Mouse (Mus musculus): Measurements from ENCODE around the gene Rfx7. TPM values are rescaled to one million over a fixed set of nuclear protein-coding genes. Genes with fewer than 3 reads are reported as not detected.
A peak's percentile ranks its signal among the peaks of the same experiment; 100 is the strongest.

Gene Rfx7
- polyA plus RNA-seq, 2 experiments: 14.1 to 14.2 TPM

DNA sequence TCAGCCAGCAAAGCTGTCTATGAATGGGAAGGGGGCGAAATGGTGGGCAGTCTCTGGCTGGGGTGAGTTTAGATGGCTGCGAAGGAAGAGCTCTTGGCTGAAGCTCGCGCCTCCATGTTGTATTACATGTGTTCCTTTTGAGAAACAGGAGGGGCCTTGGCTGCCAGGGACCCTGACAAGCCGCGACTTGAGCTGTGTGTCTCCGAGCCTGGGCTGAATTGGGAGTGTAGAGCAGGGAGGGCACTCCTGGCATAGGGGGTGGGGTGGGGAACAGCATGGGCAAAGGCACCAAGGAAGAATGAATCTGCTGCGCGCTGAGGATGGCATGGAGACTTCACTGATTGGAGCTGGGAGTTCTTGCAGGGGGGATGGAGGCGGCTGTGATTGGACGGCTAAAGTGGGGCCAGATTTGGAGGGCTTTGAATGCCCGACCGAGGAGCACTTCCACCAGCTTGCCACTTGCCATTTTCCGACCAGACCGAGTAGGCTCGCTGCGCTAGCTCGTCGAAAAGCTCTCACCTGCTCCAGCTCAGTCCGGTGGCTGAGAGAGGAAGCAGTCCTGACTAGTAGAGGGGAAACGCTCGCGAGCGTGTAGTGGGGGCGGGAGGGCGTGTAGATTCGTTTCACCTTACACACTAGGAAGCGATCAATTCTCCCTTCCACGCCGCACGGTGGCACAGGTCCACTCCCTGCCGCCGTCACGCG is 597 bp upstream of the Rfx7 start:
- Histone ChIP-seq H3K4me1 (ENCODE audit: control insufficient read depth, insufficient read depth, low read length) (peaks cover 8% of the 10 kb centered on the region), H3K4me3 (replicated peaks; ENCODE audit: low read length) (peak overlapping the region; percentile 97), H3K27ac (replicated peaks; ENCODE audit: low read depth, low read length) (peak overlapping the region; percentile 98), H3K9me3 (ENCODE audit: control insufficient read depth, low read length) (no peaks in the 10 kb centered on the region), H3K36me3 (ENCODE audit: control insufficient read depth, insufficient read depth, low read length) (no peaks in the 10 kb centered on the region), H3K9ac (ENCODE audit: low read depth, low read length, severe bottlenecking) (peak overlapping the region; percentile 92), H3K4me2 (replicated peaks; ENCODE audit: low read depth, low read length, severe bottlenecking) (peak overlapping the region; percentile 78), H3K27me3 (ENCODE audit: control insufficient read depth, insufficient read depth, low read length) (no peaks in the 10 kb centered on the region)
- WGBS: 1% methylated on average over 27 of the region's 35 CpGs
- ATAC-seq (ENCODE audit: low FRiP score, low read depth) (peak; percentile 89), DNase-seq (ENCODE audit: low spot score) (peak; percentile 83)
- TF ChIP-seq POLR2A (IDR thresholded peaks at IDR 0.05; ENCODE audit: borderline replicate concordance, extremely low read depth, insufficient read depth, insufficient read length): peak; percentile 56; the same call in 1 of the 2 replicates

DNA sequence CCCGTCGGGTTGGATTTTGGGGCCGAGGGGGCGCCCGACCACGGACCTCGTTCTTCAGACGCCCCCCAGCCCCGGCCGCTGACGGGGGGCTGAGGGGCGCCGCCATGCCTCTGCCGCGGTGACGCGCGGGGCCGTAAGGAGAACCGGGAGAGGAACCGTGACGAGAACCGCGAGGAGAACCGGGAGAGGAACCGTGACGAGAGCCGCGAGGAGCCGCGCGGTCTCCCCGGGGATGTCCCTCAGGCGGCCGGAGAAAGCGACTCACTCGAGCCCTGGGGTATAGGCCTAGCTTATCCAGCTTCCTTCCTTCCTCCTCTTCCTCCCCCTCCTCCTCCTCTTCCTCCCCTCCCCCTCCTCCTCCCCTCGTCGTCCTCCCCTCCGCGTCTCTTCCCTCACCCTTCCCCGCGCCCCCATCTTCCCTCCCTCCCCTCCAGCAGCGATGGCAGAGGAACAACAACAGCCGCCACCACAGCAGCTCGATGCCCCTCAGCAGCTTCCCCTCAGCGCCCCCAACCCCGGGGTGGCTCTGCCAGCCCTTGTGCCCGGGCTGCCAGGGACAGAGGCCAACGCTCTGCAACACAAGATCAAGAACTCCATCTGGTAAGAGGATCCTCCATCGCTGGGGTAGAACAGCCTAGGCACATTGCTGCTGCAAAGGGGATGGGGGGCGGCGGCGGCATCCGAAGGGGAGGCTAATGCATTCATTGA is 495 bp downstream of the Rfx7 start:
- TF ChIP-seq POLR2A (IDR thresholded peaks at IDR 0.05; ENCODE audit: borderline replicate concordance, extremely low read depth, insufficient read depth, insufficient read length): peak; percentile 38; the same call in 1 of the 2 replicates
- Histone ChIP-seq H3K4me3 (replicated peaks; ENCODE audit: low read length) (peak overlapping the region; percentile 97), H3K4me2 (replicated peaks; ENCODE audit: low read depth, low read length, severe bottlenecking) (peak overlapping the region; percentile 78), H3K27me3 (ENCODE audit: control insufficient read depth, insufficient read depth, low read length) (no peaks in the 10 kb centered on the region), H3K27ac (replicated peaks; ENCODE audit: low read depth, low read length) (peak overlapping the region; percentile 98), H3K36me3 (ENCODE audit: control insufficient read depth, insufficient read depth, low read length) (no peaks in the 10 kb centered on the region), H3K9ac (ENCODE audit: low read depth, low read length, severe bottlenecking) (peak overlapping the region; percentile 92), H3K9me3 (ENCODE audit: control insufficient read depth, low read length) (no peaks in the 10 kb centered on the region), H3K4me1 (ENCODE audit: control insufficient read depth, insufficient read depth, low read length) (peaks cover 8% of the 10 kb centered on the region)
- DNase-seq (ENCODE audit: low spot score) (peak; percentile 40), ATAC-seq (ENCODE audit: low FRiP score, low read depth) (peak; percentile 52)
- WGBS: under 1% methylated on average over 28 of the region's 55 CpGs

DNA sequence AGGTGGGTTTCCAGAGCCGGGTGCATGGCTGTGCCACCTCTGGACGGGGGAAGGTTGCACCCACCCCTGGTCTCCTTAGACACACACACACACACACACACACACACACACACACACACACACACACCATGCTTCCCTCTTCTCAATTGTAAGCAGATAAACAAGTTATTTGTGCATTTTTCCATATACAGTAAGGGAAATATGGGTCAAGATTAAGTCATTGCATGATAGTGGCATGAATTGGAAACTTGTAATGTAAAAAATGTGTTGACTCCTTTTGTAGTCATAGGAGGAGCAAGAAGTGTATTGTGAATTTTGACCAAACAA is 1.0 kb downstream of the Rfx7 start:
- 0% methylated on average over 2 of the region's 2 CpGs for WGBS
- peak overlapping the region; percentile 98 for H3K27ac ChIP-seq (replicated peaks; ENCODE audit: low read depth, low read length)
- ATAC-seq (ENCODE audit: low FRiP score, low read depth) (no peak), DNase-seq (ENCODE audit: low spot score) (no peak)
- H3K4me2 ChIP-seq (replicated peaks; ENCODE audit: low read depth, low read length, severe bottlenecking): peak overlapping the region; percentile 78
- no peaks in the 10 kb centered on the region for H3K27me3 ChIP-seq (ENCODE audit: control insufficient read depth, insufficient read depth, low read length)
- peak overlapping the region; percentile 92 for H3K9ac ChIP-seq (ENCODE audit: low read depth, low read length, severe bottlenecking)
- no peaks in the 10 kb centered on the region for H3K36me3 ChIP-seq (ENCODE audit: control insufficient read depth, insufficient read depth, low read length)
- peak overlapping the region; percentile 97 for H3K4me3 ChIP-seq (replicated peaks; ENCODE audit: low read length)
- peaks cover 8% of the 10 kb centered on the region for H3K4me1 ChIP-seq (ENCODE audit: control insufficient read depth, insufficient read depth, low read length)
- TF ChIP-seq POLR2A (IDR thresholded peaks at IDR 0.05; ENCODE audit: borderline replicate concordance, extremely low read depth, insufficient read depth, insufficient read length): no peak
- H3K9me3 ChIP-seq (ENCODE audit: control insufficient read depth, low read length): no peaks in the 10 kb centered on the region

DNA sequence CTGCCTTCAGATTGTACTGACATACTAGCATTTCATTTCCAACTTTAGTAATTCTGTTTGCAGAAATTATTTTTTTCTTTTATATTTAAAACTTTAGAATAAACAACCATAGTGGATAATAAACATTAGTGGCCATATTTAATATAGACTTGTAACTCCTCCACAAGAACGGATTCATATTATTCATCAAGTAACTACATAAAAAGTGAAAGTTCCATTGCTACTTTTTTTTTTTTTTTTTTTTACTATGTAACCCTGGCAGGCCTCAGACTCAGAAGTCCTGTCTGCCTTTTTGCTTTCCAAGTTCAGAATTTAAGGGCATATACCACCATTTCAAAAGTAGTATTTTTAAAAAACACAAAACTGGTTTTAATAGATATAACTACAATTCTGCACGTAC is 2.9 kb downstream of the Rfx7 start:
- Histone ChIP-seq H3K27ac (replicated peaks; ENCODE audit: low read depth, low read length) (no peak overlapping the region), H3K4me3 (replicated peaks; ENCODE audit: low read length) (no peak overlapping the region), H3K36me3 (ENCODE audit: control insufficient read depth, insufficient read depth, low read length) (no peaks in the 10 kb centered on the region), H3K4me1 (ENCODE audit: control insufficient read depth, insufficient read depth, low read length) (peaks cover 8% of the 10 kb centered on the region), H3K9me3 (ENCODE audit: control insufficient read depth, low read length) (no peaks in the 10 kb centered on the region), H3K9ac (ENCODE audit: low read depth, low read length, severe bottlenecking) (no peak overlapping the region), H3K4me2 (replicated peaks; ENCODE audit: low read depth, low read length, severe bottlenecking) (no peak overlapping the region), H3K27me3 (ENCODE audit: control insufficient read depth, insufficient read depth, low read length) (no peaks in the 10 kb centered on the region)
- DNase-seq (ENCODE audit: low spot score): no peak
- WGBS: 68% methylated on average over 2 of the region's 2 CpGs
- no peak for ATAC-seq (ENCODE audit: low FRiP score, low read depth)
- no peak for TF ChIP-seq POLR2A (IDR thresholded peaks at IDR 0.05; ENCODE audit: borderline replicate concordance, extremely low read depth, insufficient read depth, insufficient read length)

DNA sequence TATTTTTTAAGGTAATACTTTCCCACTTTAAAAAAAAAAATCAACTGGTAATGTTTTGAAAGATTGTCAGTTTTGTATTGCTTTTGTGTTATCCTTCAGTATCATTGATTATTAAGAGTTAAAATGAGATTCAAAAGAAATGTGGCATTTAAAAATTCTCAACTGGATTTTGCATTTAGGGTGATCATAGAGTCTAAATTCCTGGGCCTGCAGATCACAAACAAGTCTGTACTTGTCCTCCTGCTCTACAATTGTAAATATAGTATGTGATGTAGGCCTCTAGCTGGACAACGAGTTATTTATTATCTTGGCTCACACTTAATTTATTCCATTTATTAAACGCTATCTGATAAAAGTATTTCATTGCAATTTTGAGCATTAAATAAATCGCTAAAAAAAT is 3.4 kb downstream of the Rfx7 start:
- Histone ChIP-seq H3K36me3 (ENCODE audit: control insufficient read depth, insufficient read depth, low read length) (no peaks in the 10 kb centered on the region), H3K4me2 (replicated peaks; ENCODE audit: low read depth, low read length, severe bottlenecking) (no peak overlapping the region), H3K9me3 (ENCODE audit: control insufficient read depth, low read length) (no peaks in the 10 kb centered on the region), H3K4me3 (replicated peaks; ENCODE audit: low read length) (no peak overlapping the region), H3K27ac (replicated peaks; ENCODE audit: low read depth, low read length) (no peak overlapping the region), H3K4me1 (ENCODE audit: control insufficient read depth, insufficient read depth, low read length) (peaks cover 8% of the 10 kb centered on the region), H3K27me3 (ENCODE audit: control insufficient read depth, insufficient read depth, low read length) (no peaks in the 10 kb centered on the region), H3K9ac (ENCODE audit: low read depth, low read length, severe bottlenecking) (no peak overlapping the region)
- DNase-seq (ENCODE audit: low spot score) (no peak), ATAC-seq (ENCODE audit: low FRiP score, low read depth) (no peak)
- 76% methylated on average over 3 of the region's 3 CpGs for WGBS
- no peak for TF ChIP-seq POLR2A (IDR thresholded peaks at IDR 0.05; ENCODE audit: borderline replicate concordance, extremely low read depth, insufficient read depth, insufficient read length)
